Mouse (Mus musculus) kidney, postnatal 14 days (tissue): ENCODE measurements around the gene Prg3.
A peak's percentile ranks its signal among the peaks of the same experiment; 100 is the strongest.

ENCODE experiments used
- DNase-seq: peaks from one replicate; pipeline ENCODE4 v3.0.0; 2022; ENCODE audit warnings: mixed read lengths

Prg3 gene

DNA sequence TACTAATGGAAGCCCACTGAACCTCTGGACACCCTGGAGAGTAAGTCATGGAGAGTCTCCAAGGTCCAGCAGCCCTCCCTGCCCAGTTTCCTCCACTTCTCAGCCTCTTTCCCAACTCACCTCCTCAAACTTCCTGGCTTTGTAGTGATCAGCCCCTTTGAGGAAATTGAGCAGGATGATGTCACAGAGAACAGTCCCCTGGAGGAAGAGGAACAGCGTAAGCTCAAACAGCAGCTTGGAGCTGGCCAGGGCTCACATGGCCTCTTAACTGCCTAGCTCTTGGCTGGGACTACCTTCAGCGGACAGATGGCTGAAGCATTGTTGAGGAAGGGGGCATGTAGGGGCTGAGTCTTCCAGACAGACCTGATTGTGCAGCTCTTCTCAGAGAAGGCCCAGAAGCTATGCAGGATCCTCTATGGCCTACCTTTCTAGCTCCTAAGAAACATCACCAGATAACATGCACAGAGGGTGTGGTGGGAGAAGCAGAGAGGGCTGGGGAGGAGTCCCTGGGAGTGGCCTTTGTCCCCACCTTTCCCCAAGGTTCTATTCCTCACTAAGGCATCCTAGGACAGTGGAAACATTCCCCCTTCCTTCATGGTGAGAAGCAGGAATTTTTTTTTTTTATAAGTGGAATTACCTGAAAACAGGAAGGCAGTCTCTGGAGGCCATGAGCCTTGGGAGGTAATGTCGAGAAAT, 11.6 kb downstream of the Prg3 start:
- DNase-seq, result peak; percentile 24

DNA sequence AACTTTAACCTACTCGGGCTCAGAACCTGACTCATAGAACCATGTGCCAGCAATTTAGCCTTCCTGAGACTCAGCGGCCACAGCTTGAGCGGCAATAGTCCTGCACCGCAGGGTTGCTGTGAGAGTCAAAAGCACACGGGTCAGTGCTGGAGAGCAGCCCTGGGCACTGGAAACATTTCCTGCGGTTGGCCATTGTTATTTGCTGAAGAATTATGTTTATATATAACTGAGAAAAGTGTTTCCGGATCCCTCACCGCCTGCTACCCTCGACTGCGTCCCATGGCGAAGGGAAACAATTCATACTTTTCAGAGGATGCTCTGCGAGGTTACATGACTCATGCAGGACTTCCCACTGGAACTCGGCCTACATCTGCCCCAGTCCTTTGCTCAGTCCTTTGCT, 13.5 kb downstream of the Prg3 start:
- DNase-seq, result peak; percentile 40

DNA sequence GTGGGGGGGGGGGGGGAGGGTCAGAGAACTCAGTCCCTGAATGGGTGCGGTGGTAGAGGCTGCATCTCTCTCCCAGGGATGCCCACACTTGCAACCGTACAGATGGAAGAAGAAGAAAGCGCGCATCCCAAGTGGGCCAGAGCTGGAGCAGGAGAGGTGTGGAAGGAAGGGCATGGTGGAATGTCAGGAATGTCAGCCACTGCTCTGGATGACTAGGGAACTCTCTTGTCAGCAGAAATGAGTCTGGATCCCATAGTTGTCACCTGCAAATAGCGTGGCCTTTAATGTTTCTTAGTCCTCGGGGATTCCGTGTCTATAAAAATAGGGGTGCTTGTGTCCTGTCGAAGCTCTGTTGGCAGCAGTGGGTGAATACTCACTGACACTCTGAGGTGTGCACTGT, 14.6 kb downstream of the Prg3 start:
- DNase-seq, result no peak

DNA sequence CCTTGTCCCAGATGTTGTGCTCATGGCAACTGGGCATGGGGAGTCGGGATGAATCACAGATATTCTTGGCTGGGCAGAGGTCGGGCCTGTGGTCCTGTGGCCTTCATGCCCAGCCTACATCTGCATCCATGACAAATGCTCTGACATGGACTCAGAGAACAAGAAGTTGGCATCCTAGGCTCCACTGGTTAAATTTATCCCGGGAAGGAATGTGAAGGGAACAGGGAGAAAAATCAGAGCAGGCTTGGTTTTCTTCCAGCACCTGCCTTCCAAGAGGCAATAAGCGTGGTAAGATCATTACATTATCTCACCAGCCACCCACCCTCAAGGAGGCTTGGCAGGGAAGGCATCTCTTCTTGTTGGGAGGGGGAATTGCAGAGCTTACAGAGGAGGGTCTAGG, 16.3 kb downstream of the Prg3 start:
- DNase-seq, result no peak

DNA sequence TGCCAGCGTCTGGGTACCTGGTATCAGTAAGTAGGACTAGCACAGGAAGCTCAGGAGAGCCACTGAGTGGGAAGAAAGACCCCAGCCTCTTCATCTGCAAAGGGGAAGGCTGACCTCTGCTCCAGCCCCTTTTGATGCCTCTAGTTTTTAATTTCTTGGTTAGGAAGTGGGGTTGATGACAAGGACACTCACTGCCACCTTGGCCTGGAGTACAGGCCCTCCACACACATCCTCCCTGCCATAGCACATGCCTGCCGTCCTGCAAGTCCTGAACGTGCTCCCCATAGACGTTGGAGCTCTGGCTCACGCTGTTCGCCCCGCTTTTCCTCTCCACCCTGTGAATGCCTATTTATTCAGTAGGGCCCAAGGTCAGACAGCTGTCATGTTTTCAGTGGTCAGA, 18.6 kb downstream of the Prg3 start:
- no peak for DNase-seq

DNA sequence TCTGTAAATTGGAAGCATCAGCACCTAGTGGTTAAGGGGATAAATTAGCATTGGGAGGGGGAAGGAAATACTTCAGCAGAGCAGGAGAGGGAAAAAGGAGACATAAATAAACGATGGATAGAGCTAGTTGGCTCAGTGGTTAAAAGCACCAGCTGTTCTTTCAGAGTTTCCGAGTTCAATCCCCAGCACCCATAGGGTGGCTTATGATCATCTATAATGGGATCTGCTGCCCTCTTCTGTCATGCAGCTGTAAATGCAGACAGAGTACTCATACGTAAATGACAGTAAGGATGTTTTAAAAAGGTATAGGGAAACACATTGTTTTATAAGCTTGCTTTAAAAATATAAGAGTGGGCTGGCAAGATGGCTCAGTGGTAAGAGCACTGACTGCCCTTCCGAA, 19.7 kb downstream of the Prg3 start:
- DNase-seq, result peak; percentile 17

DNA sequence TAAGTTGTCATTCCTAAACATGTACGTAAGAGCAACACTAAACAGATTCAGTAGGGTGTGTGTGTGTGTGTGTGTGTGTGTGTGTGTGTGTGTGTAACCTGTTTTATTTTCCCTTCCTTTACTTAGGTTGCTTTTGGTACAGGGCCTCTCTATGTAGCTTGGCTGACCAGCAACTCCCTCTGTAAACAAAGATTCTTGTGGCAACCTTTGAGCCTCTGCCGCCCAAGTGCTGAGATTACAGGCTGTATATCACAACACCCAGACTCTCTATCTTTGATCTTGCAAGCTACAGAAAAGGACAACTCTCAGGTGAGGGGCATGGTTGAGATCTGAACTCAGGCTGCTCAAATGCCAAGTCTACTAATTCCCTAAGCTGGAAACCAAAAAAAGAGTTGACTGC, 21.2 kb downstream of the Prg3 start:
- no peak for DNase-seq

DNA sequence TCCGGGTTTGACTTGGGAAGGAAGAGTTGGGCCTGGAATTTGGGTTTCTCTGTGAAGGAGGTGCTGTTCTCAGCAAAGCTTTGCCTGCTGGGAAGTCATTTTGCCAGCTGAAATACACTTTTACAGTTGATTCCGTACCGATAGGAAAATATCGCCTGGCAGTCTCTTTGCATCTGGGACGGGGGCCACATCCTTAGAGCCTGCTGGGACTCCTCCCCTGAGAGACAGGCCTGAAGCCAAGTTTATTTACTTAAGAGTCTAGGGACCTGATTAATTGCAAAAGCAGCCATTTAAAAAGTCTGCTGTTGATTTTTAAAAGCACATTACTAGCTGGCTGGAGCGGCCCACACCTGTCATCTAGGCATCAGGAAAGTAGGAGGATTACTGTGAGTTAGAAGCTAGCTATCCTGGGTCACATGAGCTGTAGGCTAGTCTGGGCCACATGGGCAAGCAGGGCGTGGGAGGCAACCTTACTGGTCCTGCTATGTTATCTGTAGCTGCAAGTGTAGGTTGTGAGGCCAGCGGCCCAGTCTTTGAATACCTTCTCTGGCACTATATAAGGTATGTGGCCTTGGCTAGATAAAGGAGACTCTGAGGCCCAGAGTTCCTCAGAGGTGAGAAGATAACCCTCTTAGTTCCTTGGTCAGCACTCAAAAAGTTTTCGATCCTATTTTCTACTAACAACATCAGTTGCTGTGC, 24.0 kb downstream of the Prg3 start:
- peak; percentile 21 for DNase-seq

DNA sequence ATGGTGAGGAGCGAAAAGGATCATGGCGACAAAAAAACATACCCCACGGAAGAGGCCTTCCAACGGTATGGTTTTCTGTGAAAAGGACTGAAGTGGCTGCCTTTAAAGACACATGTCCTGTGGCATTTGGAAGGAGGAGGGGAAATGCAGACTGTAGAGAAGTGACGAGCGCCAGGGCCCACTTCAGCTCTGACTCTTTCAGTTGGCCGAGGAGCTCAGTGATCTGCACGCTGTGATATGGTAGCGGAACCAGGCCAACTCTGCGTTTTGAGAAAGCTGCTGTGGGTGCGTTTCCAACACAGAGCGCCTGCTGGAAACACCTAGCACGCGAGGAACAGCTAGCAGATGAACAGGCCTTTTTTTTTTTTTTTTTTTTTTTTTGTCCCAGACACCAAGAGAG, 24.7 kb downstream of the Prg3 start:
- DNase-seq, result no peak

DNA sequence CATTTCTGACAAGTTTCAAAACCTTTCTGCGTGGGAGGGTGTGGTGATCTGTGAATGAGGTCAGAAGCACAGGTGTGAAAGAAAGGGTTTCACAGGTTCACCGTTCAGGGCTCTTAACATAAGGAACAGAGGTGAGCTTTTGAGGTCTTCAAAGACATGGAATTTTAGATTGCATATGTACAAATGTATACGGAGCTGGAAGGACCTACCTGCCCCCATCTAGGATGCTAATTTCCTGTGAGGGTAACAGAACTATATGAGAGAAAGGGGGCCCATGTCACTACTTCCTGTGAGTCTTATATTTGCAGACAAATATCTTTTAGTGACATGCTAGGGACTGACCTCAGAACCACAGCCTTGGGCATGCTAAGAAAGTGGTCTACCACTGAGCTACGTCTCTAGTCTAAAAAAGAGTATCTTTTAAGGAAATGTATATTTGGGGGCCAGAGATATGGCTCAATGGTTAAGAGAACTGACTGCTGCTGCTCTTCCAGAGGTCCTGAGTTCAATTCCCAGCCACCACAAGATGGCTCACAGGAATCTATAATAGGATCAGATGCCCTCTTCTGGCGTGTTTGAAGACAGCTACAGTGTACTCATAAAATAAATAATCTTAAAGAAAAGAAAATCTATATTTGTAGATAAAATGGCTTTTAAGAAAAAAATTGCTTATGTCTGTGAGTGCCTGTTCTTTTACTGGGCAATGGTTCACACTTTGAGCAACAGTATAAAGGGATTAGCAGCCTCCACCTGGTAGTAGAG, 26.0 kb downstream of the Prg3 start:
- DNase-seq, result no peak

DNA sequence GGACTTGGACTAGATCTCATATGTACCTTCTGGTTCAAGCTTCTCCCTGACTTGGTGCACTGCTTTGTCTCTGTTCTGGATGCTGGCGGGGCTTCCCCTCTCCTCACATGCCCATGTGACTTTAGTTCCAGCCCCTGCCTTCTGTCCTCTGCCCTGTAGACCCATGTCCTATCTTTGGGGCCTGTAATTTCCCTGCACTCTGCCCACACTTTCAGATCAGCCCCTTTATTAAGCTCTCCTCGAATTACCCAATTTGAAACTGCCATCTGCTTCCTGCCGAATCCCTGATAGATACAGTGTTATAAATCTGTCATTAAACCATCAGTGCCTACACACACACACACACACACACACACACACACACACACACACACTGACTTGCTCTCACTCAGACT, 26.6 kb downstream of the Prg3 start:
- no peak for DNase-seq

DNA sequence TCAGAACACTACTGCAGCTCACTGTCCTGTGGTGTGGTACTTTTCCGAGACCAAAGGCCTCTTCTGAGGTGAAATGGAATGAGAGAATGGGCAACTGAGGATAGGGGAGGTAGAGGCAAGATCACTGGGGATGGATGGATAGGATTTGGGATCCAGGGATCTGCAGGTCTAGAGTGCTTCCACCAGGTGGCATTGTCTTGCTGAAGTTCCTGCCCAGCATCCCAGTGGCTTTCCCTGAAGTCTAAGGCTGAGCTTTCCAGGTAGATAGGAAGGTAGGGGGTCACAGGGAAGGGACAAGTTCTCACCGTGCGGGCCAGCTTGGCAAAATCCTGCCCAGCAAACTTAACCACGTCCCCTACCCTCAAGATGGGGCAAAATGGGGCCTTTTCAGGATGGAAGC, 34.0 kb downstream of the Prg3 start:
- peak; percentile 32 for DNase-seq

DNA sequence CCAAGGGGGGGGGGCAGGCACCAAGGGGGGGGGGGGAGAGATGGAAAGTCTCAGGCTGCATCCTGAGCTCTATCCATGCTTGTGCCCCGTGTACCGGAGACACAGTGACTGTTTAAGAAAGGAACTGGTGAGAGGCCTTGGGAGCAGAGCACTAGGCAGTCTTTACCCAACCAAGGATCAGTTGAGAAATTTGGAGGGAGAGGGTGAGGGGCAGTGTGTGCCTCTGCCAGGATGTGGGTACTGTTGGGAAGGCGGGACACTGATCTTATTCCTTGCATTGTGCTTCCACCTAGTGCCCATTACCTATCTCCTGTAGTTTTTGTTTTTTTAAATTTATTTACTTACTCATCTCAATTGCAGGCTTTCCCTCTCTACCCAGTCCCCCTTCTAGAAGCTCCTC, 38.2 kb downstream of the Prg3 start:
- DNase-seq, result no peak

DNA sequence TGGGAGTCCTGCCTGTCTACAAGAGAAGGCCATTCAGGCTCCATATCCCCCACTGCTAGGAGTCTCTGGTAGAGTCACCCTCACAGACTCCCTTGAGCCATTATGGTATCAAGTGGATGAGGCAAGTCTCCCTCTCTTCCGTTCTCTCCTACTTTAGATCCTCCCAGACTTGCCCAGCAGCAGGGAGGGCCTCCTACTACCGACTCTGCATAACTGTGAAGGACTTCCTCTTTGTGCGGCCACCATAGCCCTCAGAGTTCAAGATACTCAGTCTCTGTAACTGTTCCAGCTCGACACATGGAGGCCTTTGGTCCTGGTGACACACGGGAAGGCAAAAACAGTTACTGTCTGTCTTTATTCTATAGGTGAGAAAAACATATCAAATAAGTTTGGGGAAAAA, 39.3 kb downstream of the Prg3 start:
- no peak for DNase-seq

DNA sequence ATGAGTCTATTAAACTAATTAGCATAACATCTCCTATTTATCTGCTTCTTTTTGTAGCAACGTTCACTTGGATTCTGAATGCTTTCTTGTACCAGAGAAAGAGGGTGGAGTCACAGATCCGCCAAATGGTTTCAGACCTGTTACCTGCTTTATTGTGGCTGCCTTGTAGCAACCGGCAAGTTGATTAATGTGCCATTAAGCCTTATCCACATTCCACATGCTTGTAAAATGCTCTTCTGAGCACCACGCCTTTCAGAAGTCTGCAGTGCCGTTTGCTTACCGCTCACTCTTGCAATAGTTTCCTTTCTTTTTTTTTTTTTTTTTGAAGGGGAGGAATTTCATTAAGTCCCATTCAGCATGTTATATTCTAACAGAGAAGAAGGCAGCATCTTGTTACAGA, 41.9 kb downstream of the Prg3 start:
- DNase-seq, result no peak

DNA sequence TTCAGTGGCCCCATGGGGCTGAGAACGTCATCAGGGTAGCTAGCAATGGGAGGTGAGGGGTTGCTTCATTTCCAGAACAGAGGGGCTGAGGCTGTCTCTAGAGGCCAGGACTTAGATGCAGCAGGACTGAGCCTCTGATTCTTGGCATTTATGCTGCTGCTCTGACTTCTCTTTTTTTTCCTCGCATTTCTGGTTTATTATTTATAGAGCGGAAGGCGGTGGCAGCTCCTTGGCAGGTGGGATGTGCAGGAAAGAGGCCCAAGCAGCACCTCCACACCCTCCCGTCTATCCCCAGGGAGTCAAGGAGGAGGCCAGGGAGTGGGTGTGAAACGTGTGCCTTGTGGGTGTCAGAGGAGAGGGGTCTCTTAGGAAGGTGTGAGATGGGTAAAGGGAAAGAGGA, 43.0 kb downstream of the Prg3 start:
- DNase-seq, result no peak

DNA sequence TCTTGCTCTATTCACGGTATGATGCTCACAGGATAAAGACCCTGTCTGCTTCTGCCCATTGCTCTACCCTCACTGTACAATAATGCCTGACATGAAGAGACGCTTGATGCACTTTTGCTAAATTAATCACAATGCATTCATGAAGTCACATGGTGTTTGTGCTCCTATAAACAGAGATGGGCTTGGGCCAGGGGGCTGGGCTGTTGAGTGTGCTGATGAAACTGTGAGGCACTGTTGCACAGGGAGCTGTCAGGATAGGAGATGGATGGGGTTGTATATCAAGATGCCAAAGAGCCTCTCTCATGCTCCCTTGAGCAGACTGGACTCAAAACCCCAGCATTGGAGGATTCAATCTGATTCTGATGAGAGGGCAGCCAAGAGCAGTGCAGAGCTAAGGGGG, 45.1 kb downstream of the Prg3 start:
- DNase-seq, result no peak

DNA sequence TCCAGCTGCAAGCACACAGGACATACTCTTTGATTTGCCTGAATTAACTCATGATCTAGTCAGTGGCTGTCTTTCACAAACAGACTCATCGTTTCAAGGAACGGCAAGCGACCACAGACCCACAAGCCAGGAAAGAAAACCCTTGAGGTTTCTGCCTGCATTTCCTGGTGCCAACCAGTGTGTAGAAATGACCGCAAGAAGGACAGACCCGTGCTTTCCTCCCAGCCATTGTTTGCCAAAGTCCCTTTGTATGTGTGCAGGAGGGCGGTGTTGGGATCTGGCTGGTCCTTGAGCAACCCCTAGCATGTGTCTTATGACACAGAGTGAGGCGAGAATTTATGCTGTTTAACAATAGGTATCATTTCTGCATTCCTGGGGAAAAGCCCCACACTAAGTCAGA, 46.2 kb downstream of the Prg3 start:
- DNase-seq, result no peak

DNA sequence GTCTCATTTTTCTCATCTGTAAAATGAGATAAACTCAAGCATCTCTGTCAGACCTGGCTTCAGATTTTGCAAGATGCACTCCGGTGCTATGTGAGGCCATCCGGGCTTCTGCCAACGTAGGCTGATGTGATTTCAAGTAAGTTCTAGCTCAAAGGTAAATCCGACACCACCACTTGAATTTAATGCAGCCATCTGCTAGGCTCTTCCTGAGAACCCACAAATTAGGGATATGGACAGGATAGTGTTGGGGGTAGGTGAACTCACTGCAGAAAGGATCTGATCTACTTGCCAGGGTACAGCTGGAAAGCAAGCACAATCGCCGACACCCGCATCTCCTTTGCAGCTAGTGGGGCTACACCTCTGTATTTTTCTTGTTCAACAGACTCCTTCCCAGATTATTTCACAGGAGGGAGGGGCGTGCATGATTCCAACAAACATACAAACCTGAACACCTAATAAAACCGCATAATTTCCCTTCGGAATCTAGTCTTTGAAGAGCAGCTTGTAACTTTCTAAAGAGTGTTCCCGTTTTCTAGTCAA, 48.6 kb downstream of the Prg3 start:
- no peak for DNase-seq

DNA sequence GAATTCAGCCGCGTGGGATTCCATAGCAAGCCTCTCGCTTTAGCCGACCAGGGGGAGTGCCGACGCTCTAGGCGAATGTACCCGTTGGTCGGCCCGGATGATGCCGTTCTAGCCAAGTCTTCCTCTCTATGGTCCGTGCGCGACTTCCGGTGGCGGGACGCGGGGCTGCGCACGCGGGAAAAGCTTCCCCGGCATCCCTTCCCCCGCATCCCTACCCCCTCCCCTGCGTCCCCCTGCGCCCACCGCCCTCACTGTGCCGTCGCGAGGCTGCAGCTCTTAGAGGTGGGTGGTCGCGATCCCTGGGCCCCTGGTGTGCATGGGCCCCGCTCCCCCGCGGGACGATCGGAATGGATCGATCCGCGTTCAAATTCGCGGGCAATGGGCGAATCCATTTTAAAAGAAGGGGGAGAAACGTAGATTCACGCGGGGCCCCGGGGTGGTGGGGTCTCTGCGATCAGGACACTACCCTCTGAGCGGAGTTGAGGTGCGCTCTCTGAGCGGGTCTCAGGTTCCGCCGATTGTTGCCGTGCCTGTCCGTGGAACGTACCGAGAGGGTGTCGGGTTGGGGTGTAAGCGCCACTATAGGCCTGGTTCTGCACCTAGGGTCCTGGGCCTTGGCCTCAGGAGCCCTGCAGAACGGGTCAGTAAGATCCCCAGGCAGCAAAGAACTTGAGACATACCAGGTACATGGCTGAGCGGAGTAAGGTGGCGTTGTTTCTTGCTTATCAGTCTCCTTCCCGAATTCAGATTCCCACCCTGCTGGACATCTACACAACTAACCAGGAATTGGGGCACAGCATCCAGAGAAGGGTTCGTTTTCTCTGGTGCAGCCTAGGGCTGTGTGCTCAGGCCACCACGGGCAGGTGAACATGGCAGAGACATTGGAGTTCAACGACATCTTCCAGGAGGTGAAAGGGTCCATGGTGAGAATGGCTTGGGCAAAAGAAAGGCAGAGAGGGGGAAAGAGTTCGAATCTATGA, 49.3 kb downstream of the Prg3 start, which contains the start of the genes Ssrp1 and P2rx3:
Gene Ssrp1 (plus strand): TSS at position 188 of the 980 bp plus-strand sequence.
Gene P2rx3 (minus strand): TSS at position 416 of the 980 bp plus-strand sequence.
- peak; percentile 94 for DNase-seq

DNA sequence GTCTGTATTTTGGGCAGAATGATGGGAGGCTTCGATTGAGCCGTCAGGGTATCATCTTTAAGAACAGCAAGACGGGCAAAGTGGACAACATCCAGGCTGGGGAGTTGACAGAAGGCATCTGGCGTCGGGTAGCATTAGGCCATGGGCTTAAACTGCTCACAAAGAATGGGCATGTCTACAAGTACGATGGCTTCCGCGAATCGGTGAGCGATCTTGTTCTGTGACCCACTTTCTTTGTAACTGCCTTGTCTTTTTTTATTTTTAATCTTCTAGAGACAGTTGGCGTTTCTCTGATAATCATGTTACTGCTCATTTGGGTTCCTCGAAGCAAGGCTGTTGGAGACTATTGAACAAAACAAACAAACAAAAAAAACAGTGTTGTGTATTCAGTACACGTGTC, 50.3 kb downstream of the Prg3 start:
- no peak for DNase-seq
